Mouse (Mus musculus) stomach, embryonic 16.5 days (tissue): Measurements from ENCODE around the gene Ankmy2. TPM values are rescaled to one million over a fixed set of nuclear protein-coding genes. Genes with fewer than 3 reads are reported as not detected.

Source experiments
- ATAC-seq: fragments of 200-750 bp; cut with Nextera tagmentation; 2 replicates; pipeline ENCODE4 v1.8.0; 2017; ENCODE audit warnings: moderate number of reproducible peaks, moderate TSS enrichment; ENCODE audit not compliant: insufficient read depth, low FRiP score
- H3K27ac ChIP-seq: fragments of 300-500 bp; sonication (generic); 2 replicates; pipeline ENCODE4 v1.5.1; 2014; ENCODE audit warnings: low read length
- H3K27me3 ChIP-seq: fragments of 300-500 bp; sonication (generic); 2 replicates; pipeline ENCODE4 v1.6.1; 2014; ENCODE audit warnings: low read length, control low read depth, mixed read lengths; ENCODE audit not compliant: control insufficient read depth, insufficient read depth
- H3K36me3 ChIP-seq: fragments of 300-500 bp; sonication (generic); 2 replicates; pipeline ENCODE4 v1.6.1; 2014; ENCODE audit warnings: low read length; ENCODE audit not compliant: control insufficient read depth, insufficient read depth
- H3K4me1 ChIP-seq: fragments of 300-500 bp; sonication (generic); 2 replicates; pipeline ENCODE4 v1.6.1; 2014; ENCODE audit warnings: low read length, control low read depth, mixed read lengths; ENCODE audit not compliant: control insufficient read depth, insufficient read depth
- H3K4me2 ChIP-seq: fragments of 300-500 bp; sonication (generic); 2 replicates; pipeline ENCODE4 v1.6.1; 2014; ENCODE audit warnings: low read depth, low read length, mixed read lengths
- H3K4me3 ChIP-seq: fragments of 300-500 bp; sonication (generic); replicated peaks from 2 replicates; pipeline ENCODE4 v1.5.1; 2014; ENCODE audit warnings: mild to moderate bottlenecking, low read length
- H3K9ac ChIP-seq: fragments of 300-500 bp; sonication (generic); 2 replicates; pipeline ENCODE4 v1.6.1; 2014; ENCODE audit warnings: low read length
- H3K9me3 ChIP-seq: fragments of 300-500 bp; sonication (generic); replicated peaks from 2 replicates; pipeline ENCODE4 v1.6.1; 2016; ENCODE audit warnings: low read length, control low read depth; ENCODE audit not compliant: control insufficient read depth
- WGBS: fragments of 180-500 bp; shearing (Covaris S2); extraction: QIAGEN DNeasy Blood & Tissue Kit; methylation state at CpG from one replicate; pipeline ENCODE4 v1.1.7; 2014; 5-methylcytosine and 5-hydroxymethylcytosine counted together
- polyA plus RNA-seq: library from polyadenylated mRNA; unstranded; fragments of >200 nt; fragmentation: Nextera tagmentation; extraction: Ambion mirVana; gene quantifications from 2 replicates; pipeline ENCODE4 v1.2.1, GENCODE M21; 2015

The Ankmy2 gene
- polyA plus RNA-seq, 1 experiment from 2014 or later, result 40.8 TPM

DNA sequence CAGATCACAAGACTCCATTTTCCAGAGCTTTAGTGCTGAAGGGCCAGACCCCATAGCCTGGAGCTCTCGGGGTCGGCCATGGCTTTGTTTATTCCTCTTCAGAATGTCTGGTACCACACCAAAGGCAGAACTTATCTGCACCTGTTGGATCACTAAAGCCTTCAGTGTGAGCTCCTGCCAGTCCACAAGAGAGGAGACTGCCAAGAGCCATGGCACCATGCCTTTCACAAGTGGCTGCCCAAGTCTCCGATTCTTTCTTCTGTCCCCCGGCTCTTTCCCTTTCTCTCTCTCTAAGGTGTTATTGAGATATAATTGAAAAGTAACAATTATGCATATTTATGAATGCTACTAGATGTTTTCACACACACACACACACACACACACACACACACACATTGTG, 53.2 kb downstream of the Ankmy2 start:
- Histone ChIP-seq H3K9me3 (no peaks in the 10 kb centered on the region), H3K27me3 (no peaks in the 10 kb centered on the region), H3K4me3 (no peak overlapping the region), H3K4me2 (no peak overlapping the region), H3K36me3 (no peaks in the 10 kb centered on the region), H3K4me1 (peaks cover 3% of the 10 kb centered on the region; the same call in 1 of the 2 replicates), H3K27ac (no peak overlapping the region), H3K9ac (no peak overlapping the region)
- 68% methylated on average over 4 of the region's 4 CpGs for WGBS
- ATAC-seq, result no peak

DNA sequence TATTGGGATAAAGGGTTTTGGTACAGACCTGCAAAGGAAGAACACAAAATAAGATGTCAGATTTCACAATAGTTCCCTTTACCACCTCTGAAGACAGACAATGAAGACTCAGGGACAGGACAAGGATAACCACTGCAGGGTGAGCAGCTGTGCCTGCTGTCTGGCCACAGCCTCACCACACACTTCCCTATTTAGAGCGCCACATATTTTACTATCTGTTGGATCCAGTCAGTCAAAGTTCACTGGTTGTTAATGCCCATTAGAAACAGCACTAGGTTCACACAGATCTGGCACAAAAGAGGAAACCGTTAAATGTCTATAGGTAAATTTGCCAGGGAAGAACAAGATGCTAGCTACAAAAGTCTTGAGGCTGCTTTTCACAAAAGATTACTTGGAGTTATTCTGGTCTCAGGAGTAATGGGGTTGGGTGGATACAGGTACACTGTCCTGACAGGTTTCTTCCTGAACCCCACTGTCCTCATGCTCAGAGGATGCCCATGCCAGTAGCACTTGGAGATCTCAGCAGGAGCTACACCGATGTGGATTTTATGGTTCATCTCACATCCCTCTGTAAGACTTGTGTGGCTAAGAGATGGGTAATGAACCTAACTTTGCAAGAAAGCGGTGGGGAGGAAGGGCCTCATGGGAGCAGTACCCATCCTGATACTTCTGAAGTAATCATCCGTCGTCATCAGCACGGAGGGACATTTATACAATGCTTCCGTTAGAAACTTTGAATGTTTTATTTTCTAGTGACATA, 57.7 kb downstream of the Ankmy2 start:
- Histone ChIP-seq H3K27me3 (no peaks in the 10 kb centered on the region), H3K36me3 (no peaks in the 10 kb centered on the region), H3K4me2 (no peak overlapping the region), H3K4me1 (no peaks in the 10 kb centered on the region), H3K27ac (no peak overlapping the region), H3K9ac (no peak overlapping the region), H3K4me3 (no peak overlapping the region), H3K9me3 (no peaks in the 10 kb centered on the region)
- no peak for ATAC-seq
- 52% methylated on average over 8 of the region's 8 CpGs for WGBS

DNA sequence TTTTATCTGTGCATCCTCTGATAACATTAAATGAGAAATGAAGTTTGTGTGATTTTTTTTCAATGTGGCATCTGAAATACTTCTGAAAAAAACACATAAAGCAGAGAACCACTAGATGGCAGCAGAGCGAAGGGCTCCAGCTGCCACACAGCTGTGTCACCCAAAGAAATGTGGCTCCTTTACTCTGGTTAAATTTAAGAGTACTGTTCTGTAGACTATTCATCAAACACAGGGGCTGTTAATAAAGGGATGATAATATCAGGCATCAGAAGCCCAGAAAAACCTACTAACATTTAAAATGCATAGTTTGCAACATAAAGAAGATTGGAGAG, 58.2 kb downstream of the Ankmy2 start:
- ATAC-seq, result peak; percentile 47; the same call in 1 of the 2 replicates
- 0% methylated on average over 1 of the region's 1 CpGs for WGBS

GRCm38 (mm10) chr12:36216230-36216629, 59.3 kb downstream of the Ankmy2 start:
- no peaks in the 10 kb centered on the region for H3K36me3 ChIP-seq
- no peak overlapping the region for H3K4me3 ChIP-seq
- no peak overlapping the region for H3K27ac ChIP-seq
- H3K9ac ChIP-seq, result no peak overlapping the region
- 58% methylated on average over 4 of the region's 4 CpGs for WGBS
- H3K9me3 ChIP-seq, result no peaks in the 10 kb centered on the region
- ATAC-seq, result no peak
- no peaks in the 10 kb centered on the region for H3K27me3 ChIP-seq
- H3K4me2 ChIP-seq, result peak overlapping the region; percentile 43; the same call in 1 of the 2 replicates
- H3K4me1 ChIP-seq, result no peaks in the 10 kb centered on the region

More for the DNA sequence above, 58.2 kb downstream of the Ankmy2 start:
- H3K9ac ChIP-seq, result no peak overlapping the region
- H3K27ac ChIP-seq, result no peak overlapping the region
- no peak overlapping the region for H3K4me2 ChIP-seq
- no peak overlapping the region for H3K4me3 ChIP-seq
- H3K9me3 ChIP-seq, result no peaks in the 10 kb centered on the region
- H3K27me3 ChIP-seq, result no peaks in the 10 kb centered on the region
- no peaks in the 10 kb centered on the region for H3K36me3 ChIP-seq
- no peaks in the 10 kb centered on the region for H3K4me1 ChIP-seq

DNA sequence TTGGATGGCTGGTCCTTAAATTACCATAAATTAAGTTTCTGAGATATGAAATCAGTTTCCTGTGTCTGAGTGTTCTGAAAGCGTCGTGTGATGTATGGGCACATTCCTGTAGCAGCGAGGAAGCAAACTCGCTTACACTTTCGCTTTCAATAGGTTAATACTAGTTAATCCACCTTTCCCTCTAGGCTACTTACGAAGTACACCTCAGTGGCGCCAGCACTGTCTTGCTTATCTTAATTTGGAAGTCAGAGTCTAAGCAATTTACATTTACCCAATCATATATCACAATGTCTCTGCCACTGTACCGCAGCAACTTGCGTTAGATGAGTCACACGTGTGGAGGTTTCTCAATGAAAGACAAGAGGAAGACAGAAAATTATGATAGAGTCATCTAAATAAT, 60.0 kb downstream of the Ankmy2 start:
- H3K4me2 ChIP-seq, result peak overlapping the region; percentile 43
- H3K36me3 ChIP-seq, result no peaks in the 10 kb centered on the region
- no peaks in the 10 kb centered on the region for H3K4me1 ChIP-seq
- H3K4me3 ChIP-seq, result peak overlapping the region; percentile 29
- H3K27ac ChIP-seq, result no peak overlapping the region
- H3K27me3 ChIP-seq, result no peaks in the 10 kb centered on the region
- H3K9ac ChIP-seq, result no peak overlapping the region
- ATAC-seq, result no peak
- 36% methylated on average over 10 of the region's 10 CpGs for WGBS
- no peaks in the 10 kb centered on the region for H3K9me3 ChIP-seq

- Histone ChIP-seq H3K4me3 (no peak overlapping the region), H3K9me3 (no peaks in the 10 kb centered on the region), H3K4me1 (no peaks in the 10 kb centered on the region), H3K27ac (no peak overlapping the region), H3K36me3 (no peaks in the 10 kb centered on the region), H3K27me3 (no peaks in the 10 kb centered on the region), H3K9ac (no peak overlapping the region), H3K4me2 (no peak overlapping the region)
- ATAC-seq, result no peak
- 67% methylated on average over 4 of the region's 4 CpGs for WGBS
These were observed 67.5 kb downstream of the Ankmy2 start for GRCm38 (mm10) chr12:36224392-36224791.

- no peak overlapping the region for H3K9ac ChIP-seq
- no peak overlapping the region for H3K27ac ChIP-seq
- no peaks in the 10 kb centered on the region for H3K27me3 ChIP-seq
- no peaks in the 10 kb centered on the region for H3K4me1 ChIP-seq
- no peak overlapping the region for H3K4me3 ChIP-seq
- no peak for ATAC-seq
- WGBS, result 74% methylated on average over 2 of the region's 2 CpGs
- no peaks in the 10 kb centered on the region for H3K36me3 ChIP-seq
- no peak overlapping the region for H3K4me2 ChIP-seq
- no peaks in the 10 kb centered on the region for H3K9me3 ChIP-seq
These were observed 74.5 kb downstream of the Ankmy2 start for GRCm38 (mm10) chr12:36231386-36231785.

GRCm38 (mm10) chr12:36241171-36241570, 84.3 kb downstream of the Ankmy2 start:
- Histone ChIP-seq H3K27me3 (no peaks in the 10 kb centered on the region), H3K4me2 (no peak overlapping the region), H3K36me3 (no peaks in the 10 kb centered on the region), H3K9me3 (no peaks in the 10 kb centered on the region), H3K9ac (no peak overlapping the region), H3K4me1 (no peaks in the 10 kb centered on the region), H3K27ac (no peak overlapping the region), H3K4me3 (no peak overlapping the region)
- WGBS, result 82% methylated on average over 3 of the region's 3 CpGs
- ATAC-seq, result no peak
